Comparison of ENCODE assay signal across 8 mouse cellular contexts in the genomic region with DNA sequence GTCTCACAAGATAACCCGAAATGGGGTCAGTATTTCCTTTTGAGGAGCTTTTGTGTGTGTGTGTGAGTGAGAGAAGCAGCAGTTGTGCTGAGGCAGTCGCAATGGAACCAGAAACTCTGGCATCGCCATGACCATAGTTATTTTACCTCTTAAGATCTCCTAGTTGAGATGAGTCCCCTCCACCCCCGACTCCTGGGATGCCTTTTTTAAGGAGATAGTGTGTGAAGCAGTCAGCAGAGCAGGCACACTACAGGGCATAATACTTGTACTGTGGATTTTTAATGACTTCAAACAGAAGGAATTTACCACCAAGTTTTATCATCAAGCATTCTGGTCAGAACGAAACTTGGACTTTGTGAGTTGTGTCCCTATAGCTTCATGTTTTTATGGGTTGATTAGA. TPM values are rescaled to one million over a fixed set of nuclear protein-coding genes. Genes with fewer than 3 reads are reported as not detected.
DNase-seq lines count a peak whose midpoint lies in the region; ATAC-seq and TF ChIP-seq lines count a peak whose summit lies in the region.

No protein-coding gene starts in this region.

- H3K36me3 ChIP-seq in heart, adult 2 months (ENCODE audit: control insufficient read depth, insufficient read depth, low read length) = peaks cover 41% of the 10 kb centered on the region
- no peaks in the 10 kb centered on the region for H3K36me3 ChIP-seq in limb, embryonic 11.5 days (ENCODE audit: control insufficient read depth, insufficient read depth, low read length)
- H3K36me3 ChIP-seq in stomach, embryonic 15.5 days = peaks cover 2% of the 10 kb centered on the region; the same call in 1 of the 2 replicates

- H3K4me1 ChIP-seq in heart, adult 2 months (ENCODE audit: control insufficient read depth, insufficient read depth, low read length) = peaks cover 15% of the 10 kb centered on the region
- H3K4me1 ChIP-seq in limb, embryonic 11.5 days (ENCODE audit: control insufficient read depth, insufficient read depth, low read length) = peaks cover 10% of the 10 kb centered on the region
- H3K4me1 ChIP-seq in stomach, embryonic 15.5 days = peaks cover 21% of the 10 kb centered on the region

- 0 out of 2 replicates have a peak, but pooled peaks have one; percentile 4 for ATAC-seq in limb, embryonic 11.5 days (ENCODE audit: insufficient number of reproducible peaks, low FRiP score, low TSS enrichment, low read depth)
- ATAC-seq in stomach, embryonic 15.5 days (ENCODE audit: insufficient read depth, low FRiP score, low read depth) = no peak
- no peak for ATAC-seq in erythroid progenitor cell, adult 5-6 weeks (replicated peaks; ENCODE audit: low FRiP score, poor library complexity, severe bottlenecking)

- H3K9ac ChIP-seq in heart, adult 2 months (ENCODE audit: low read depth, low read length) = peak overlapping the region; percentile 65
- H3K9ac ChIP-seq in limb, embryonic 11.5 days (ENCODE audit: low read length) = peak overlapping the region; percentile 31; the same call in 1 of the 2 replicates
- peak overlapping the region; percentile 78; the same call in 1 of the 2 replicates for H3K9ac ChIP-seq in stomach, embryonic 15.5 days

- no peaks in the 10 kb centered on the region for H3K9me3 ChIP-seq in limb, embryonic 11.5 days (ENCODE audit: control insufficient read depth, low read length)
- H3K9me3 ChIP-seq in stomach, embryonic 15.5 days = no peaks in the 10 kb centered on the region

- no peaks in the 10 kb centered on the region for H3K27me3 ChIP-seq in heart, adult 2 months (ENCODE audit: control insufficient read depth, insufficient read depth, low read length)
- no peaks in the 10 kb centered on the region for H3K27me3 ChIP-seq in limb, embryonic 11.5 days (ENCODE audit: control insufficient read depth, insufficient read depth, low read length)
- H3K27me3 ChIP-seq in stomach, embryonic 15.5 days (replicated peaks) = no peaks in the 10 kb centered on the region

- TF ChIP-seq EP300 in heart, adult 2 months (IDR thresholded peaks at IDR 0.05; ENCODE audit: insufficient read depth, low read depth, low read length) = no peak

- peak overlapping the region; percentile 97 for H3K27ac ChIP-seq in heart, adult 2 months
- H3K27ac ChIP-seq in limb, embryonic 11.5 days (replicated peaks; ENCODE audit: low read depth, low read length) = no peak overlapping the region
- H3K27ac ChIP-seq in stomach, embryonic 15.5 days = peak overlapping the region; percentile 44; the same call in 1 of the 2 replicates

- no peak for TF ChIP-seq POLR2A in heart, adult 2 months (IDR thresholded peaks at IDR 0.05; ENCODE audit: insufficient read depth, low read depth, low read length)

- peak overlapping the region; percentile 63 for H3K4me2 ChIP-seq in limb, embryonic 11.5 days (ENCODE audit: low read depth, severe bottlenecking)
- H3K4me2 ChIP-seq in stomach, embryonic 15.5 days = peak overlapping the region; percentile 69

- intact Hi-C loops in heart, adult 2 months (cut with DNase I) = loop anchor here (5.0 to 10.0 kb wide), 2 partner anchors 384 to 1194 kb away; no protein-coding TSS in a partner anchor
- intact Hi-C loops in heart, postnatal 36 days (cut with DNase I) = loop anchor here (10.0 kb wide), 1 partner anchor 596 kb away; a partner anchor contains a TSS

- H3K79me2 ChIP-seq in heart, adult 2 months (replicated peaks; ENCODE audit: control insufficient read depth, insufficient read depth, low read length) = peaks cover 11% of the 10 kb centered on the region

- 5% methylated on average over 5 of the region's 5 CpGs for WGBS in heart, adult 2 months
- WGBS in limb, embryonic 11.5 days = 31% methylated on average over 5 of the region's 5 CpGs
- 14% methylated on average over 5 of the region's 5 CpGs for WGBS in stomach, embryonic 15.5 days

- no peak for TF ChIP-seq CTCF in heart, adult 2 months (IDR thresholded peaks at IDR 0.05)

- no peak for DNase-seq in heart, adult 2 months
- no peak for DNase-seq in heart, postnatal 36 days
- peak; percentile 25 for DNase-seq in thymus, postnatal 0 days (ENCODE audit: low spot score)
- DNase-seq in thymus, postnatal 4 days = no peak
- DNase-seq in limb, embryonic 11.5 days (ENCODE audit: low spot score) = no peak
- DNase-seq in urinary bladder, postnatal 14 days (ENCODE audit: low spot score) = no peak

- H3K4me3 ChIP-seq in heart, adult 2 months = peak overlapping the region; percentile 89
- peak overlapping the region; percentile 86 for H3K4me3 ChIP-seq in limb, embryonic 11.5 days (ENCODE audit: low read depth, low read length)
- H3K4me3 ChIP-seq in stomach, embryonic 15.5 days (replicated peaks) = peak overlapping the region; percentile 73

RNA-seq across cellular contexts. Expression of a gene that starts 1.1 kb away (rescaled TPM):
- total RNA-seq in heart, adult 2 months (2021) = 10 to 100 TPM; 20.9 to 24.8 TPM
- 9.6 and 17.8 TPM in 2 replicates for polyA plus RNA-seq in heart, adult 2 months (2012; rRNA removed)
- 10 to 100 TPM; 28.9 to 29.7 TPM for total RNA-seq in heart, postnatal 36 days (2021)
- polyA plus RNA-seq in thymus, postnatal 0 days (2015; fragmentation: Nextera tagmentation; extraction: Ambion mirVana) = 69.8 and 84.1 TPM in 2 replicates
- polyA plus RNA-seq in limb, embryonic 11.5 days (2014; fragmentation: Nextera tagmentation; extraction: Ambion mirVana) = 80.5 and 86.5 TPM in 2 replicates
- 66.4 and 71.0 TPM in 2 replicates for polyA plus RNA-seq in stomach, embryonic 15.5 days (2015; fragmentation: Nextera tagmentation; extraction: Ambion mirVana)
- 65.2 and 68.7 TPM in 2 replicates for total RNA-seq in erythroid progenitor cell, adult 5-6 weeks (2015; ENCODE audit: low replicate concordance)
- 43.3 and 67.9 TPM in 2 replicates for total RNA-seq in erythroid progenitor cell, adult 5-6 weeks (2017; ENCODE audit: low replicate concordance)

RNA-seq across cellular contexts. Expression of a gene that starts 1.2 kb away (rescaled TPM):
- 10 to 100 TPM; 39.5 TPM for total RNA-seq in heart, adult 2 months (2021)
- polyA plus RNA-seq in heart, adult 2 months (2012; rRNA removed) = 12.8 and 16.9 TPM in 2 replicates
- 10 to 100 TPM; 36.7 to 47.2 TPM for total RNA-seq in heart, postnatal 36 days (2021)
- polyA plus RNA-seq in thymus, postnatal 0 days (2015; fragmentation: Nextera tagmentation; extraction: Ambion mirVana) = 45.4 and 52.5 TPM in 2 replicates
- polyA plus RNA-seq in limb, embryonic 11.5 days (2014; fragmentation: Nextera tagmentation; extraction: Ambion mirVana) = 64.2 and 66.0 TPM in 2 replicates
- 47.8 and 53.6 TPM in 2 replicates for polyA plus RNA-seq in stomach, embryonic 15.5 days (2015; fragmentation: Nextera tagmentation; extraction: Ambion mirVana)
- 80.9 and 81.4 TPM in 2 replicates for total RNA-seq in erythroid progenitor cell, adult 5-6 weeks (2015; ENCODE audit: low replicate concordance)
- total RNA-seq in erythroid progenitor cell, adult 5-6 weeks (2017; ENCODE audit: low replicate concordance) = 104 and 118 TPM in 2 replicates
